Mouse (Mus musculus): ENCODE measurements around the gene Cyp2j13. TPM values are rescaled to one million over a fixed set of nuclear protein-coding genes. Genes with fewer than 3 reads are reported as not detected.
"Not testable (repeated sequence)": the region's sequence is repeated elsewhere in the genome, so short reads cannot be mapped to it uniquely, and the experiment has no call there.

Cyp2j13 gene
- total RNA-seq (2014; rRNA removed), result not detected in 2 replicates
- polyA plus RNA-seq (2015; fragmentation: Nextera tagmentation; extraction: Ambion mirVana), result not detected in 2 replicates

DNA sequence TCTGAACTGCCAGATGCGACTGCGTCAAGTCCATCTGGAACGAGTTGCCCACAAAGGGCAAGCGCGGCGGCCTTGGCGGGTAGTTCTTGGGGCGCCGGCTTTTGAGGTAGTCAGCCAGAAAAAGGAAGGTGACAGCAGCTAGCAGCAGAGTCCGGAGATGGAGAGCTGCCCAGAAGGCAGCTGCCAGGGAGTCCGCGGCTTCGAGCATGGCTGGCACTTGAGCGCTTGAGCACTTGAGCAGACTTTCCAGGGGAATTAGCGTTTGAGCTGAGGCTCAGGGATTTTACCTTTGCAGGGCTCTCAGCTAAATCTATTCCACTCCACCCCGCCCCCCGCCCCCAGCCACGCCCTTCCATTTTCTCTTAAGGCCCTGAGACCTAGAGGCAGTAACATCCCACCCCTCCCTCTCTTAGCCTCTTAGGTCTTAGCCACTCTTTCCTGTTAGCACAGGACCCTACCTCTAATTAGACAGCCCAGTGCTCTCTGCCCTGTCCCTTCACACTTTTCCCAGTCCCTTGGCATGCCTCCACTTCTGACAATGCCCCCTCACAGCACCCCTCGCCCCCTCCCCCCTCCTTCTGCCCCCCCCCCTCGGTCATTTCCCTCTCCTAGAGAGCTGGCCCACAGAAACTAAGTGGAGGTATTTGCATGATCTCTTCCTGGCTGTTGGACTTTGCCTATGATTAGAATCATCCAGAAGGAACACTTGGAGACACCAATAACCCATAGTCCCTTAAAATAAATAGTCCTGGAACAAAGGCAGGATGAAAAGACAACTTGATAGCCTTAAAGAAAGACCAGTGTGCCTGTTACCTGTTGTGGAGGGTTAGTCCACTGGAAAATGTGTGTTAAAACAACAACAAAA lies at the start of gene Cyp2j13:
Cyp2j13 (minus strand) TSS at position 286 of the 865 bp plus-strand sequence.
- Histone ChIP-seq H3K4me3 (ENCODE audit: low read depth, low read length) (no peak within 1 kb of the TSS), H3K4me1 (ENCODE audit: insufficient read depth, low read length) (no peaks in the 10 kb centered on the region), H3K27ac (ENCODE audit: low read depth, low read length) (no peak within 1 kb of the TSS), H3K9ac (replicated peaks; ENCODE audit: low read length, poor library complexity, severe bottlenecking) (no peak within 1 kb of the TSS), H3K9me3 (ENCODE audit: low read length) (no peaks in the 10 kb centered on the region), H3K4me2 (ENCODE audit: low read depth, low read length, poor library complexity, severe bottlenecking) (peak within 1 kb of the TSS; percentile 46), H3K27me3 (ENCODE audit: insufficient read depth, low read length) (no peaks in the 10 kb centered on the region), H3K36me3 (ENCODE audit: insufficient read depth, low read length) (no peaks in the 10 kb centered on the region)
- TF ChIP-seq CTCF (IDR thresholded peaks at IDR 0.05), result no peak
- peak; percentile 79; the same call in 1 of the 2 replicates for ATAC-seq (ENCODE audit: low FRiP score)
- WGBS, result 8% methylated on average over 20 of the region's 20 CpGs
- DNase-seq (ENCODE audit: low spot score), result peak; percentile 81

GRCm38 (mm10) chr4:96096841-96097240 lies 19.5 kb upstream of the Cyp2j13 start:
- no peak for DNase-seq (ENCODE audit: low spot score)
- Histone ChIP-seq H3K4me3 (ENCODE audit: low read depth, low read length) (no peak overlapping the region), H3K4me1 (ENCODE audit: insufficient read depth, low read length) (no peaks in the 10 kb centered on the region), H3K9ac (replicated peaks; ENCODE audit: low read length, poor library complexity, severe bottlenecking) (no peak overlapping the region), H3K9me3 (ENCODE audit: low read length) (no peaks in the 10 kb centered on the region), H3K27ac (ENCODE audit: low read depth, low read length) (no peak overlapping the region), H3K27me3 (ENCODE audit: insufficient read depth, low read length) (no peaks in the 10 kb centered on the region), H3K36me3 (ENCODE audit: insufficient read depth, low read length) (no peaks in the 10 kb centered on the region), H3K4me2 (ENCODE audit: low read depth, low read length, poor library complexity, severe bottlenecking) (no peak overlapping the region)
- no peak for TF ChIP-seq CTCF (IDR thresholded peaks at IDR 0.05)
- no peak for ATAC-seq (ENCODE audit: low FRiP score)
- 71% methylated on average over 2 of the region's 2 CpGs for WGBS

DNA sequence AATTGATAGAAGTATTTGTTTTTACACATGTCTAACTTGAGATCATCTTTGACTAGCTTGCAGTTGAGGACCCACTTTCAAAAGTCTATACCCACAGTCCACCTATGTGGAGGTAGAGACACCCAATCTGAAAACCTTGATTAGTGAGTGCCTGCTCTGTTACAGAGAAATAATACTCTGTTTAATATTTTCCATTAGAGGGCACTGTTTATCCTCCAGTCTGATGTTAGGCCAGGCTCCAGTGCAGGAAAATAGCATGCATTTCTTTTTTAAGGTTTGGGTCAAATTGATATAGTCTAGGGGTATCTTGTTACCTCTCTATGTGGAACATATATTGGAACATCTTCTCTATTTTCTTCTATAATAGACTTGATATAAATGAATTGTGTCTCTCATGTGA lies 14.5 kb upstream of the Cyp2j13 start:
- Histone ChIP-seq H3K4me2 (ENCODE audit: low read depth, low read length, poor library complexity, severe bottlenecking) (no peak overlapping the region), H3K9me3 (ENCODE audit: low read length) (no peaks in the 10 kb centered on the region), H3K27ac (ENCODE audit: low read depth, low read length) (no peak overlapping the region), H3K36me3 (ENCODE audit: insufficient read depth, low read length) (no peaks in the 10 kb centered on the region), H3K4me1 (ENCODE audit: insufficient read depth, low read length) (no peaks in the 10 kb centered on the region), H3K27me3 (ENCODE audit: insufficient read depth, low read length) (no peaks in the 10 kb centered on the region), H3K4me3 (ENCODE audit: low read depth, low read length) (no peak overlapping the region), H3K9ac (replicated peaks; ENCODE audit: low read length, poor library complexity, severe bottlenecking) (no peak overlapping the region)
- DNase-seq (ENCODE audit: low spot score) (no peak), ATAC-seq (ENCODE audit: low FRiP score) (no peak)
- TF ChIP-seq CTCF (IDR thresholded peaks at IDR 0.05), result peak; percentile 46

GRCm38 (mm10) chr4:96089356-96090048 lies 12.2 kb upstream of the Cyp2j13 start:
- H3K4me1 ChIP-seq (ENCODE audit: insufficient read depth, low read length); H3K9me3 ChIP-seq (ENCODE audit: low read length); H3K9ac ChIP-seq (replicated peaks; ENCODE audit: low read length, poor library complexity, severe bottlenecking); ATAC-seq (ENCODE audit: low FRiP score); H3K4me3 ChIP-seq (ENCODE audit: low read depth, low read length); H3K4me2 ChIP-seq (ENCODE audit: low read depth, low read length, poor library complexity, severe bottlenecking); H3K27ac ChIP-seq (ENCODE audit: low read depth, low read length); H3K27me3 ChIP-seq (ENCODE audit: insufficient read depth, low read length); DNase-seq (ENCODE audit: low spot score); H3K36me3 ChIP-seq (ENCODE audit: insufficient read depth, low read length): not testable (repeated sequence)
- 41% methylated on average over 6 of the region's 6 CpGs for WGBS

DNA sequence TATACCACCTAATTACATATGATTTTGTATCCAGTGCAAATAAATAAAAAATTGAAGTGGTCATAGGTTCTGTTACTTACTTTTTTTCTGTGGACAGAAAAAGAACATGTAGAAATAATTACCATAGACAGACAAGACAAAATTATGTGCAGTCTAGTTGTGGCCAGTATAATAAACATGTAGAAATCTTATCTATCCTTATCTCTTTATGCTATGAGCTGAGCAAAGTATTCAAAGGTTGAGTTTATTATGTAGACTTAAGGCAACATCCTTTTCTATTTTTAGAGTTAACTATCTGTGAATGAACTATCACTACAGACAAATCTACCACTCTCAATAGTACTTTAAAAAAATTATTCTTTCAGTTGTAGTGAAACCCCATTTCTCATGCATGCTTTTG lies 962 bp upstream of the Cyp2j13 start:
- TF ChIP-seq CTCF (IDR thresholded peaks at IDR 0.05), result no peak
- Histone ChIP-seq H3K27me3 (ENCODE audit: insufficient read depth, low read length) (no peaks in the 10 kb centered on the region), H3K4me2 (ENCODE audit: low read depth, low read length, poor library complexity, severe bottlenecking) (no peak overlapping the region), H3K4me3 (ENCODE audit: low read depth, low read length) (no peak overlapping the region), H3K9me3 (ENCODE audit: low read length) (no peaks in the 10 kb centered on the region), H3K9ac (replicated peaks; ENCODE audit: low read length, poor library complexity, severe bottlenecking) (no peak overlapping the region), H3K27ac (ENCODE audit: low read depth, low read length) (no peak overlapping the region), H3K36me3 (ENCODE audit: insufficient read depth, low read length) (no peaks in the 10 kb centered on the region), H3K4me1 (ENCODE audit: insufficient read depth, low read length) (no peaks in the 10 kb centered on the region)
- DNase-seq (ENCODE audit: low spot score) (no peak), ATAC-seq (ENCODE audit: low FRiP score) (no peak)

DNA sequence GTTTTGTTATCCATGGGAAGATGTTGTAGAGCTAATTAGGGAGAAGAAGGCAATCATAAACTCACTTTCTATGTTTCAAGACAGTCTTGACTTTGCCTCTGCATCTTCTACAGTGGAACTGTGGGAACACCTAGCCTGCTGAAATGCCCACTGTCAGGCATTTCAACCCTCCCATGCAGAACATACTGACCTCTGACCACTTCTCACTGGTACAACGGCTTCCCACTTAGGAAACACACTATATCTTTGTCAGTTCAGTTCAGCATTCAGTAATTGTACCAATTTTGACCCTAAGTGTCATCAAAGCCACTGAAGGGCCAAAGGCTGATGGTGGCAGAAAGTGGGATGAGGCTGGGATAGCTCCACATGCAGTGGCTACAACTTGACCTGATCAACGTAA lies 15.3 kb downstream of the Cyp2j13 start:
- H3K4me2 ChIP-seq (ENCODE audit: low read depth, low read length, poor library complexity, severe bottlenecking), result no peak overlapping the region
- TF ChIP-seq CTCF (IDR thresholded peaks at IDR 0.05), result no peak
- DNase-seq (ENCODE audit: low spot score), result no peak
- H3K9me3 ChIP-seq (ENCODE audit: low read length), result no peaks in the 10 kb centered on the region
- H3K9ac ChIP-seq (replicated peaks; ENCODE audit: low read length, poor library complexity, severe bottlenecking), result no peak overlapping the region
- H3K36me3 ChIP-seq (ENCODE audit: insufficient read depth, low read length), result no peaks in the 10 kb centered on the region
- no peak overlapping the region for H3K27ac ChIP-seq (ENCODE audit: low read depth, low read length)
- ATAC-seq (ENCODE audit: low FRiP score), result no peak
- H3K4me1 ChIP-seq (ENCODE audit: insufficient read depth, low read length), result no peaks in the 10 kb centered on the region
- WGBS, result 86% methylated on average over 2 of the region's 2 CpGs
- H3K27me3 ChIP-seq (ENCODE audit: insufficient read depth, low read length), result no peaks in the 10 kb centered on the region
- H3K4me3 ChIP-seq (ENCODE audit: low read depth, low read length), result no peak overlapping the region

All from midbrain, postnatal 0 days (tissue).